Mouse (Mus musculus) heart, embryonic 15.5 days (tissue): ENCODE data around the gene Il4. TPM values are rescaled to one million over a fixed set of nuclear protein-coding genes. Genes with fewer than 3 reads are reported as not detected.

Experiments used
- ATAC-seq: fragments of 200-750 bp; cut with Nextera tagmentation; replicated peaks from 2 replicates; pipeline ENCODE4 v1.8.0; 2017; ENCODE audit warnings: low read depth, moderate TSS enrichment; ENCODE audit not compliant: insufficient number of reproducible peaks, insufficient read depth, low FRiP score
- H3K27ac ChIP-seq: fragments of 300-500 bp; sonication (generic); 2 replicates; pipeline ENCODE4 v1.5.1; 2015; ENCODE audit warnings: mild to moderate bottlenecking, inconsistent platforms
- H3K27me3 ChIP-seq: fragments of 300-500 bp; sonication (generic); 2 replicates; pipeline ENCODE4 v1.6.1; 2015; ENCODE audit warnings: inconsistent platforms
- H3K36me3 ChIP-seq: fragments of 300-500 bp; sonication (generic); 2 replicates; pipeline ENCODE4 v1.6.1; 2015; ENCODE audit warnings: mild to moderate bottlenecking, inconsistent platforms
- H3K4me1 ChIP-seq: fragments of 300-500 bp; sonication (generic); replicated peaks from 2 replicates; pipeline ENCODE4 v1.6.1; 2015; ENCODE audit warnings: inconsistent platforms
- H3K4me2 ChIP-seq: fragments of 300-500 bp; sonication (generic); 2 replicates; pipeline ENCODE4 v1.6.1; 2015; ENCODE audit warnings: inconsistent platforms, mild to moderate bottlenecking, moderate library complexity
- H3K4me3 ChIP-seq: fragments of 300-500 bp; sonication (generic); 2 replicates; pipeline ENCODE4 v1.5.1; 2015; ENCODE audit warnings: mild to moderate bottlenecking, inconsistent platforms
- H3K9ac ChIP-seq: fragments of 300-500 bp; sonication (generic); 2 replicates; pipeline ENCODE4 v1.6.1; 2015; ENCODE audit warnings: mild to moderate bottlenecking, inconsistent platforms
- H3K9me3 ChIP-seq: fragments of 300-500 bp; sonication (generic); replicated peaks from 2 replicates; pipeline ENCODE4 v1.6.1; 2016; ENCODE audit warnings: inconsistent platforms
- WGBS: fragments of 180-500 bp; shearing (Covaris S2); methylation state at CpG from one replicate; pipeline ENCODE4 v1.1.7; 2015; ENCODE audit warnings: mixed read lengths; 5-methylcytosine and 5-hydroxymethylcytosine counted together
- polyA plus RNA-seq: library from polyadenylated mRNA; unstranded; fragments of >200 nt; fragmentation: Nextera tagmentation; extraction: Ambion mirVana; gene quantifications from 2 replicates; pipeline ENCODE4 v1.2.1, GENCODE M21; 2015

Il4 gene
- polyA plus RNA-seq, 1 experiment from 2014 or later, result 0.33 TPM

DNA sequence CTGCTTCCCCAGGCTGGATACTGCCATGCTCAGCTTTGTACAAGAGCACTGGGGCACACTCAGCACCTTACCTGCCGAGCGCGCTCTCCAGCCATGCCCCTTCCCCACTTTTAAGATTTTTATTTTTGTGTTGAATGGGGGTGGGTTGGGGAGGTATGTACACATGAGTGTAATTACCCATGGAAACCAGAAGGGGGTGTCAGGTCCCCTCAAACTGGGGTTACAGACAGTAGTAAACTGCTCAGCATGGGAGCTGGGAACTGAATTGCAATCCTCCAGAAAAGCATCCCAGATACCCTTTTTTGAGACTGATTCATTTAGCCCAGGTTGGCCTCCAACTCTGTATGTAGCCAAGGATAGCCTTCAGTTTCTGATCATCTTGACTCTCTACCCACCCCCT, 13.5 kb downstream of the Il4 start:
- no peaks in the 10 kb centered on the region for H3K27me3 ChIP-seq
- H3K4me1 ChIP-seq, result peaks cover 8% of the 10 kb centered on the region
- H3K4me3 ChIP-seq, result no peak overlapping the region
- H3K36me3 ChIP-seq, result no peaks in the 10 kb centered on the region
- no peak overlapping the region for H3K27ac ChIP-seq
- H3K9ac ChIP-seq, result no peak overlapping the region
- ATAC-seq, result no peak
- H3K4me2 ChIP-seq, result no peak overlapping the region
- H3K9me3 ChIP-seq, result no peaks in the 10 kb centered on the region
- 86% methylated on average over 3 of the region's 3 CpGs for WGBS

DNA sequence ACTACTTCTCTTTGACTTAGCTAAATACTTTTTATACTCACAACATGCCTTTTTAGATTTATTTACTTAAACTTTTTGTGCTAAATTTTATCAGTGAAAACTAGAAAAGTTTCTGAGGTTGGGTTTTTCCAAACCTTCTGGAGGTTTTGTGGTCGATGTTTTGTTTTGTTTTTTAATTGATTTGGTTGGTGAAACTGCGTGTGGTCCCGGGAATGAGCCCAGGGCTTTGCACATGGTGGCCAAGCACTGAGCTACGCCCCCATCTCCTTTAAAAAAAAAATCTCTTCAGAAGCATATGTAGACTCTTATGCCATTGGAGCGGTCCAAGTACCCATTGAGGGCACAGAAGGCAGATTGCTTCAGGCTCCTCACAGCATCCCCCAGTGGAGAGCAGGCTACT, 27.4 kb downstream of the Il4 start:
- H3K9me3 ChIP-seq, result no peaks in the 10 kb centered on the region
- peaks cover 3% of the 10 kb centered on the region; the same call in 1 of the 2 replicates for H3K4me1 ChIP-seq
- H3K27me3 ChIP-seq, result no peaks in the 10 kb centered on the region
- peaks cover 25% of the 10 kb centered on the region for H3K36me3 ChIP-seq
- 95% methylated on average over 5 of the region's 5 CpGs for WGBS
- H3K27ac ChIP-seq, result no peak overlapping the region
- H3K9ac ChIP-seq, result no peak overlapping the region
- H3K4me3 ChIP-seq, result no peak overlapping the region
- no peak for ATAC-seq
- H3K4me2 ChIP-seq, result no peak overlapping the region

- 38% methylated on average over 15 of the region's 15 CpGs for WGBS
- peaks cover 25% of the 10 kb centered on the region for H3K36me3 ChIP-seq
Measured at GRCm38 (mm10) chr11:53590368-53590768, 28.1 kb downstream of the Il4 start.

DNA sequence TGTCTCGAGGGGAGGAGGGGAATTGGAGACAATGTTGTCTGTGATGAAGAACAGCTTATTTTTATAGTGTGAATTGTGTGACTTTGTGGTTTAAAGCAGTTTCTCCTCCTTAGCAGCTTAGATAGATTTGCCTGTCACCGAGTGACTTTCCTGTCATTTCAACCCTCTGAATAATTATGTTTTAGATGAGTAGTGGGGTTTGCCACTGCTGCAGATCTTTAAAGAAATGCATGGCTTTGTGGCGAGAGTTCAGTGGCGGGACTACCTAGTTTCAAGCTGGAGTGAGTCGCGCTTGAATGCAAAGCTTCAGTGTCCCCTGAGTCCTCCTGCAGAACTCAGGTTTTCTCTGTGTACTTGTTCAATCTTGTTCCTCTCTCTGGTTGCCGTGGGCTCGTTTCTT, 30.2 kb downstream of the Il4 start:
- no peak overlapping the region for H3K4me2 ChIP-seq
- peaks cover 6% of the 10 kb centered on the region; the same call in 1 of the 2 replicates for H3K4me1 ChIP-seq
- WGBS, result 76% methylated on average over 8 of the region's 8 CpGs
- H3K27ac ChIP-seq, result no peak overlapping the region
- H3K36me3 ChIP-seq, result peaks cover 32% of the 10 kb centered on the region
- no peak overlapping the region for H3K4me3 ChIP-seq
- no peak for ATAC-seq
- H3K27me3 ChIP-seq, result no peaks in the 10 kb centered on the region
- H3K9me3 ChIP-seq, result no peaks in the 10 kb centered on the region
- no peak overlapping the region for H3K9ac ChIP-seq

More at GRCm38 (mm10) chr11:53590368-53590768, 28.1 kb downstream of the Il4 start:
- Histone ChIP-seq H3K4me1 (peaks cover 6% of the 10 kb centered on the region; the same call in 1 of the 2 replicates), H3K4me2 (no peak overlapping the region), H3K9me3 (no peaks in the 10 kb centered on the region), H3K9ac (no peak overlapping the region), H3K4me3 (no peak overlapping the region), H3K27me3 (no peaks in the 10 kb centered on the region), H3K27ac (no peak overlapping the region)
- no peak for ATAC-seq

DNA sequence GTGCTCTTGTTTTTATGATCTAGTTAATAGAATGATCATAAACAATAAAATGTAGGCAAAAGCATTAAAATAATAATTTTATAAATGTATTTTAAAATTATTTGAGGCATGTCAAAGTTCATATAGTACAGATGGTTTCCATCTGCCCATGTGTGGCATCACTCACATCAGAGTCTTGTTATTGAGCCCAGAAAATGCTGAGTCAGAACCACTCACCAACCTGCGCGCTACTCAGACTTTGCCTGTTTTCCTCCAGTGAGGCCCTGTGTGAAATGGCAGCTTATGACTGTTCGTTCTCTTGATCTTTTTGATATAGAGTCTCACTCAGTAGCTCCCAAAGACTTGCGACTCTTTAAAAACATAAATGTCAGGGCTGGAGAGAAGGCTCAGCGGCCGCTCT, 33.0 kb downstream of the Il4 start:
- Histone ChIP-seq H3K9ac (no peak overlapping the region), H3K4me3 (no peak overlapping the region), H3K27ac (no peak overlapping the region), H3K36me3 (peaks cover 39% of the 10 kb centered on the region), H3K4me2 (no peak overlapping the region), H3K9me3 (no peaks in the 10 kb centered on the region), H3K27me3 (no peaks in the 10 kb centered on the region), H3K4me1 (peaks cover 6% of the 10 kb centered on the region; the same call in 1 of the 2 replicates)
- no peak for ATAC-seq
- 61% methylated on average over 6 of the region's 6 CpGs for WGBS

DNA sequence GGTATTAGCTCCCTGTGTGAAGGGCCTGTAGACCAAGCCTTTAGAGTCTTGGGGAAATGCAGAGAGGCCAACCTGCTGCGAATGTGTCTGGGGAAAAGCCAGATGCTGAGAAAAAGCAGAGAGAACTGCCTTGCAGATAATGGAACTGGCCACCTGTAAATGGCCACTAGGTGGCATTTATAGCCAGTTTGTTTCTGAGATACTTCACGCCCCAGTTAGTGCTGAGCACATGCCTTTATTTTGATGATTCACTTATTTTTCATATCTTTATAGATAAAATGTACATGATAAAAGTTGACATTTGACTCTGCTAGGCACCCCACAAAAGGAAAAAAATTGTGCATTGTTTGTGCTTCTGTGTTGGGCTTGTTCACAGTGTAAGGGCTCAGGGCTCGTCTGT, 33.6 kb downstream of the Il4 start:
- Histone ChIP-seq H3K27me3 (no peaks in the 10 kb centered on the region), H3K9me3 (no peaks in the 10 kb centered on the region), H3K4me3 (no peak overlapping the region), H3K4me1 (0 out of 2 replicates have a peak, but pooled peaks cover 3% of the 10 kb centered on the region), H3K36me3 (peaks cover 44% of the 10 kb centered on the region), H3K27ac (no peak overlapping the region), H3K9ac (no peak overlapping the region), H3K4me2 (no peak overlapping the region)
- 50% methylated on average over 3 of the region's 3 CpGs for WGBS
- ATAC-seq, result no peak

- Histone ChIP-seq H3K9me3 (no peaks in the 10 kb centered on the region), H3K4me1 (0 out of 2 replicates have a peak, but pooled peaks cover 3% of the 10 kb centered on the region), H3K4me2 (no peak overlapping the region), H3K36me3 (peaks cover 46% of the 10 kb centered on the region), H3K9ac (no peak overlapping the region), H3K27me3 (no peaks in the 10 kb centered on the region), H3K27ac (no peak overlapping the region), H3K4me3 (no peak overlapping the region)
- WGBS, result 78% methylated on average over 10 of the region's 10 CpGs
- ATAC-seq, result no peak
Measured at GRCm38 (mm10) chr11:53583151-53583550, 35.3 kb downstream of the Il4 start.

- ATAC-seq, result no peak
Measured at GRCm38 (mm10) chr11:53580562-53580961, 37.9 kb downstream of the Il4 start.

GRCm38 (mm10) chr11:53567224-53568014, 51.0 kb downstream of the Il4 start, which contains the start of gene Kif3a:
Kif3a (plus strand) TSS chr11:53567379.
- Histone ChIP-seq H3K4me1 (peaks cover 13% of the 10 kb centered on the region), H3K4me3 (peak within 1 kb of the TSS; percentile 99), H3K36me3 (peaks cover 8% of the 10 kb centered on the region; the same call in 1 of the 2 replicates), H3K9ac (peak within 1 kb of the TSS; percentile 85), H3K27ac (peak within 1 kb of the TSS; percentile 57; the same call in 1 of the 2 replicates), H3K4me2 (peak within 1 kb of the TSS; percentile 92), H3K27me3 (no peaks in the 10 kb centered on the region), H3K9me3 (no peaks in the 10 kb centered on the region)
- WGBS, result 1% methylated on average over 69 of the region's 69 CpGs
- peak; percentile 97 for ATAC-seq

More at GRCm38 (mm10) chr11:53580562-53580961, 37.9 kb downstream of the Il4 start:
- H3K4me2 ChIP-seq, result no peak overlapping the region
- H3K36me3 ChIP-seq, result peaks cover 36% of the 10 kb centered on the region
- H3K9me3 ChIP-seq, result no peaks in the 10 kb centered on the region
- H3K27me3 ChIP-seq, result no peaks in the 10 kb centered on the region
- no peak overlapping the region for H3K27ac ChIP-seq
- no peak overlapping the region for H3K4me3 ChIP-seq
- H3K9ac ChIP-seq, result no peak overlapping the region
- 0 out of 2 replicates have a peak, but pooled peaks cover 1% of the 10 kb centered on the region for H3K4me1 ChIP-seq
- WGBS, result 95% methylated on average over 3 of the region's 3 CpGs

GRCm38 (mm10) chr11:53566646-53567045, 51.8 kb downstream of the Il4 start:
- WGBS, result 84% methylated on average over 4 of the region's 4 CpGs
- no peak for ATAC-seq
- no peak overlapping the region for H3K9ac ChIP-seq

DNA sequence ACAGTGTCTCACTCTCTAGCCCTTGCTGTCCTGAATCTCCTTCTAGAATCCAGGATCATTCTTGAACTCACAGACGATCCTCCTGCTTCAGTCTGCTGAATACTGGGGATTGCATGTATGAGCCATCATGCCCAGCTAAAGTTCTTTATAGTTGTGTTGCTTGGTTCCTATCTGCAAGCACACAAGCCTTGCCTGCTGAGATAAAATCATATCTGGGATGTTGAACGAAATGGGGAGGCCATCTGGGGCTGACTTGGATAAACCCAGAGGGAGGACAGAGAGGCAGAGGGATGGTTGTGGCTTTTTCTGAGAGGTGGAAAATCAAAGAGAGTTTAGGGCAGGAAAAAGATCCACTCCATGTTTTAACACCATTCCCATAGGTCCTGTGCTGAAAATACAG, 56.5 kb downstream of the Il4 start:
- ATAC-seq, result no peak
- 60% methylated on average over 2 of the region's 2 CpGs for WGBS
- Histone ChIP-seq H3K27ac (no peak overlapping the region), H3K9ac (no peak overlapping the region), H3K27me3 (no peaks in the 10 kb centered on the region), H3K4me2 (no peak overlapping the region), H3K4me3 (no peak overlapping the region), H3K4me1 (peaks cover 4% of the 10 kb centered on the region; the same call in 1 of the 2 replicates), H3K9me3 (no peaks in the 10 kb centered on the region), H3K36me3 (no peaks in the 10 kb centered on the region)

More at GRCm38 (mm10) chr11:53566646-53567045, 51.8 kb downstream of the Il4 start:
- no peak overlapping the region for H3K27ac ChIP-seq
- peaks cover 8% of the 10 kb centered on the region; the same call in 1 of the 2 replicates for H3K36me3 ChIP-seq
- H3K4me3 ChIP-seq, result peak overlapping the region; percentile 99
- peaks cover 13% of the 10 kb centered on the region for H3K4me1 ChIP-seq
- no peaks in the 10 kb centered on the region for H3K27me3 ChIP-seq
- peak overlapping the region; percentile 92 for H3K4me2 ChIP-seq
- H3K9me3 ChIP-seq, result no peaks in the 10 kb centered on the region
